Mouse (Mus musculus) heart, postnatal 0 days (tissue): ENCODE measurements around the gene Pcbp1.

ENCODE experiments used
- CTCF ChIP-seq: IDR thresholded peaks from 2 replicates; pipeline ENCODE4 v1.5.1; 2016; ENCODE audit warnings: antibody characterized with exemption, control low read depth, low read depth
- EP300 ChIP-seq: IDR thresholded peaks from 2 replicates; pipeline ENCODE4 v1.6.1; 2016; ENCODE audit warnings: antibody characterized with exemption, low read depth

DNA sequence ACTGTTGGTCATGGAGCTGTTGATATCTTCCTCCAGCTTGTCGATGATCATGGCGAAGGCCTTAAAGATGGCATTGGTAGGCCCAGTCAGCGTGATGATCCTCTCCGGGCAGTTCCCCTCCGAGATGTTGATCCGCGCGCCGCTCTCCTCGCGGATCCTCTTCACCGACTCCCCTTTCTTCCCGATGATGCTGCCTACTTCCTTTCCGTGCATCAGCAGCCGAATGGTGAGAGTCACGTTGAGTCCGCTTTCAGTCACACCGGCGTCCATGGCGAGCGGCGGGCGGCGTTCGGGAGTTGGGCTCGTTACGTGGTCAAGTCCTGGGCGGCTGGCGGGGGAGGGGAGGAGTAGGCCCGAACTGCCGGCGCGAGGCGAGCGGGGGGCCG is 482 bp downstream of the Pcbp1 start:
- TF ChIP-seq CTCF = no peak
- no peak for TF ChIP-seq EP300
